Mouse (Mus musculus) embryonic fibroblast, embryonic 13.5 days (primary cell): ENCODE results near the gene Cct8.

Experiments
- CTCF ChIP-seq: IDR thresholded peaks from 2 replicates; pipeline ENCODE4 v1.5.1; 2011; ENCODE audit warnings: mild to moderate bottlenecking, control low read depth, low read length, moderate library complexity, borderline replicate concordance; ENCODE audit not compliant: insufficient read depth
- POLR2A ChIP-seq: IDR thresholded peaks from 2 replicates; pipeline ENCODE4 v1.6.1; 2011; ENCODE audit warnings: low read depth, mild to moderate bottlenecking, control low read depth, low read length, moderate library complexity

- TF ChIP-seq POLR2A (no peak), CTCF (no peak)
These were observed 28.6 kb upstream of the Cct8 start for GRCm38 (mm10) chr16:87524228-87524627.
